Mouse (Mus musculus) neural tube, embryonic 13.5 days (tissue): ENCODE results near the gene Ckap4. TPM values are rescaled to one million over a fixed set of nuclear protein-coding genes. Genes with fewer than 3 reads are reported as not detected.
"Not testable (repeated sequence)": the region's sequence is repeated elsewhere in the genome, so short reads cannot be mapped to it uniquely, and the experiment has no call there.

Experiments used
- ATAC-seq: fragments of 200-750 bp; cut with Nextera tagmentation; 2 replicates; pipeline ENCODE4 v1.8.0; 2017; ENCODE audit warnings: low read depth, mild to moderate bottlenecking, moderate TSS enrichment, moderate library complexity
- H3K27ac ChIP-seq: fragments of 300-500 bp; sonication (generic); replicated peaks from 2 replicates; pipeline ENCODE4 v1.5.1; 2015; ENCODE audit warnings: moderate library complexity, mild to moderate bottlenecking, inconsistent platforms
- H3K27me3 ChIP-seq: fragments of 300-500 bp; sonication (generic); 2 replicates; pipeline ENCODE4 v1.6.1; 2015; ENCODE audit warnings: mild to moderate bottlenecking, inconsistent platforms
- H3K36me3 ChIP-seq: fragments of 300-500 bp; sonication (generic); 2 replicates; pipeline ENCODE4 v1.6.1; 2015; ENCODE audit warnings: mild to moderate bottlenecking, inconsistent platforms
- H3K4me1 ChIP-seq: fragments of 300-500 bp; sonication (generic); replicated peaks from 2 replicates; pipeline ENCODE4 v1.6.1; 2015; ENCODE audit warnings: inconsistent platforms
- H3K4me2 ChIP-seq: fragments of 300-500 bp; sonication (generic); 2 replicates; pipeline ENCODE4 v1.6.1; 2015; ENCODE audit warnings: inconsistent platforms, mild to moderate bottlenecking, moderate library complexity
- H3K4me3 ChIP-seq: fragments of 300-500 bp; sonication (generic); 2 replicates; pipeline ENCODE4 v1.5.1; 2015; ENCODE audit warnings: mild to moderate bottlenecking, inconsistent platforms
- H3K9ac ChIP-seq: fragments of 300-500 bp; sonication (generic); 2 replicates; pipeline ENCODE4 v1.6.1; 2015; ENCODE audit warnings: moderate library complexity, mild to moderate bottlenecking, inconsistent platforms
- H3K9me3 ChIP-seq: fragments of 300-500 bp; sonication (generic); 2 replicates; pipeline ENCODE4 v1.6.1; 2016; ENCODE audit warnings: inconsistent platforms
- WGBS: fragments of 180-500 bp; shearing (Covaris S2); methylation state at CpG from one replicate; pipeline ENCODE4 v1.1.7; 2015; 5-methylcytosine and 5-hydroxymethylcytosine counted together
- polyA plus RNA-seq: library from polyadenylated mRNA; unstranded; fragments of >200 nt; fragmentation: Nextera tagmentation; extraction: Ambion mirVana; gene quantifications from 2 replicates; pipeline ENCODE4 v1.2.1, GENCODE M21; 2015

The Ckap4 gene
- polyA plus RNA-seq, 1 experiment from 2014 or later = 64.0 TPM

DNA sequence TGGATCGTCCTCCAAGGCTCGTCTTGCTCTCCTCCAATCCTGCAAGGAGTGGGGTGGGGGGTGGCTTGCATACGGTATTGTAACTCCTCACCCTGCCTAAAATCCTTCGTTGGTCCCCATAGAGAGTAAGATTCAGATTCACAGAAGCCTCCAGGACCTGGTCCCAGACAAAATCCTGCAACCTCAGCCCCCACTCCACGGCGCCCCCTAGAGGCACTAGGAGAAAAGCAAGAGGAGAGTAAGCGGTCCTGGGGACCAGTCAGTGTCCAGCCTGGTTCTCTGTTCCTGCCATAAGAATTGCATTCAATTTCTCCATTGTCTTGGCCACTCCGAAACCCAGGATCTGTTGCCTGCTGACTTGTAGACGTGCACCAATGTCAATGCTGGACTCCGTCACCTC lies 10.2 kb downstream of the Ckap4 start:
- no peak overlapping the region for H3K27ac ChIP-seq
- ATAC-seq = no peak
- no peaks in the 10 kb centered on the region for H3K27me3 ChIP-seq
- peaks cover 5% of the 10 kb centered on the region for H3K4me1 ChIP-seq
- H3K4me3 ChIP-seq = no peak overlapping the region
- 56% methylated on average over 10 of the region's 10 CpGs for WGBS
- no peak overlapping the region for H3K9ac ChIP-seq
- H3K4me2 ChIP-seq = no peak overlapping the region
- peaks cover 40% of the 10 kb centered on the region for H3K36me3 ChIP-seq
- H3K9me3 ChIP-seq = no peaks in the 10 kb centered on the region

- ATAC-seq = peak; percentile 34; the same call in 1 of the 2 replicates
- H3K9ac ChIP-seq = no peak overlapping the region
- no peak overlapping the region for H3K4me2 ChIP-seq
- 65% methylated on average over 11 of the region's 11 CpGs for WGBS
- H3K27ac ChIP-seq = no peak overlapping the region
- H3K36me3 ChIP-seq = no peaks in the 10 kb centered on the region
- no peak overlapping the region for H3K4me3 ChIP-seq
- no peaks in the 10 kb centered on the region; the same call in 1 of the 2 replicates for H3K9me3 ChIP-seq
- H3K4me1 ChIP-seq = 0 out of 2 replicates have a peak, but pooled peaks cover 2% of the 10 kb centered on the region
- no peaks in the 10 kb centered on the region for H3K27me3 ChIP-seq
Measured at GRCm38 (mm10) chr10:84516414-84516927, 17.4 kb downstream of the Ckap4 start.

- H3K4me2 ChIP-seq, H3K4me1 ChIP-seq, H3K9me3 ChIP-seq, H3K36me3 ChIP-seq, H3K27me3 ChIP-seq, H3K27ac ChIP-seq, H3K4me3 ChIP-seq, H3K9ac ChIP-seq: not testable (repeated sequence)
- WGBS = 80% methylated on average over 1 of the region's 1 CpGs
- peak; percentile 42 for ATAC-seq
Measured at GRCm38 (mm10) chr10:84515980-84516379, 17.9 kb downstream of the Ckap4 start.

GRCm38 (mm10) chr10:84515512-84515950 lies 18.3 kb downstream of the Ckap4 start:
- Histone ChIP-seq H3K4me2 (no peak overlapping the region), H3K4me1 (0 out of 2 replicates have a peak, but pooled peaks cover 2% of the 10 kb centered on the region)
- 25% methylated on average over 3 of the region's 3 CpGs for WGBS

DNA sequence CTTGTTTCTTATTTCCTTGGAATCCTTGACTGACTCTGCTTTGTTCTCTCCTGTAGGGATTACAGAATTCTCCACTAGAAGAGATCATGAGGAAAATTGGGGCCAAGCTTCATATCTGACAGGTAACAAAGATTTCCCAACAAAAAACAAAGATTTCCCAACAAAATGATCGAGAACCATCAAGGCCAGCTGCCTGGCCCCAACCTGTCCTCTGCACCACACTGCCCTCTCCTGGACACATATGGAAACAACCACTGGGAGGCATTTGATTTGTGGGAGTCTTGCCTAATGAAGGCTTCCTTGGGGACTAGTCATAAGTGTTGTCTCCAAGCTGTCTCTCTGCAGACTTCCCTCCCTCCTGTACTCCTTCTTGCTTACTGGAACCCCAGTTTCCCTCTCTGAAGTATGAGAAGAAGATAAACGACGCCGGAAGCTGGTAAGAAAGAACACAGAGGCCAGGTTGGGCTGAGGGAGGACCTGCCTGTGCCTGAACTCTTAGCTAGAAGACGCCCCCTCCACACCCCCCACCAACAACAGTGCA lies 19.8 kb downstream of the Ckap4 start:
- H3K36me3 ChIP-seq = no peaks in the 10 kb centered on the region
- no peak overlapping the region for H3K4me3 ChIP-seq
- no peak overlapping the region for H3K4me2 ChIP-seq
- ATAC-seq = no peak
- WGBS = 53% methylated on average over 5 of the region's 5 CpGs
- H3K9me3 ChIP-seq = no peaks in the 10 kb centered on the region; the same call in 1 of the 2 replicates
- no peaks in the 10 kb centered on the region for H3K27me3 ChIP-seq
- 0 out of 2 replicates have a peak, but pooled peaks cover 2% of the 10 kb centered on the region for H3K4me1 ChIP-seq
- no peak overlapping the region for H3K27ac ChIP-seq
- H3K9ac ChIP-seq = no peak overlapping the region

More at GRCm38 (mm10) chr10:84515512-84515950, 18.3 kb downstream of the Ckap4 start:
- Histone ChIP-seq H3K9ac (no peak overlapping the region), H3K4me3 (no peak overlapping the region), H3K36me3 (no peaks in the 10 kb centered on the region), H3K27me3 (no peaks in the 10 kb centered on the region), H3K9me3 (no peaks in the 10 kb centered on the region; the same call in 1 of the 2 replicates), H3K27ac (no peak overlapping the region)
- peak; percentile 57 for ATAC-seq

DNA sequence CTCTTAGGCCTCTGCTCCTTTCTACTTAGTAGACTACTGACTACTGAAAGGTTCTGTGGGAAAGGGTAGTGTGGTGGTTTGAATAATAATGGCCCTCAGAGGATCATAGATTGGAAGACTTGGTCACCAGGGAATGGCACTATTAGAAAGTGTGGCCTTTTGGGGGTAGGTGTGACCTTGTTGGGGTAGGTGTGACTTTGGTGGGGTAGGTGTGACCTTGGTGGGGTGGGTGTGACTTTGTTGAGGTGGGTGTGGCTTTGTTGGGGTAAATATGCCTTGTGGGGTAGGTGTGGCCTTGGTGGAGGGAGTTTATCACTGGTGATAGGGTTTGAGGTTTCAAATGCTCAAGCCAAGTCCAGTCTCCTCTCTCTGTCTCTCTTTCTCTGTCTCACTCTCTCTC lies 21.1 kb downstream of the Ckap4 start:
- H3K9ac ChIP-seq = no peak overlapping the region
- H3K27me3 ChIP-seq = no peaks in the 10 kb centered on the region
- no peak for ATAC-seq
- no peak overlapping the region for H3K4me2 ChIP-seq
- H3K27ac ChIP-seq = no peak overlapping the region
- no peaks in the 10 kb centered on the region for H3K36me3 ChIP-seq
- no peaks in the 10 kb centered on the region; the same call in 1 of the 2 replicates for H3K9me3 ChIP-seq
- no peak overlapping the region for H3K4me3 ChIP-seq
- H3K4me1 ChIP-seq = 0 out of 2 replicates have a peak, but pooled peaks cover 2% of the 10 kb centered on the region

DNA sequence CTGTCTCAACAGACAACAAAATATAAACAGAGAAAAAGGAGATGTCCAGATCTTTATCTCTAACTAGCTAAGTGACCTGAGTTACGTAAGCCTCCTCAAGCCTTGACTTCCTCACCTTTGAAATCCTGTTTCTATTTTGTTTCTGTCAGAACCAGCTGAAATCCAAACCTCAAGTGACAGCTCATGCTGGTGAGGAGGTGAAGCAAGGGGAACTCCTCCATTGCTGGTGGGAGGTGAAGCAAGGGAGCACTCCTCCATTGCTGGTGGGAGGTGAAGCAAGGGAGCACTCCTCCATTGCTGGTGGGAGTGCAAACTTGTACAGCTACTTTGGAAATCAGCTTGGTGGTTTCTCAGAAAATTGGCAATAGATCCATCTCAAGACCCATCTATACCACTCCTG lies 25.3 kb downstream of the Ckap4 start:
- WGBS = 95% methylated on average over 1 of the region's 1 CpGs
- Histone ChIP-seq H3K4me3 (no peak overlapping the region), H3K36me3 (no peaks in the 10 kb centered on the region), H3K9me3 (no peaks in the 10 kb centered on the region; the same call in 1 of the 2 replicates), H3K27me3 (no peaks in the 10 kb centered on the region), H3K4me2 (no peak overlapping the region), H3K9ac (no peak overlapping the region), H3K4me1 (no peaks in the 10 kb centered on the region), H3K27ac (no peak overlapping the region)
- no peak for ATAC-seq

GRCm38 (mm10) chr10:84498867-84499266 lies 35.0 kb downstream of the Ckap4 start:
- 27% methylated on average over 2 of the region's 2 CpGs for WGBS
- Histone ChIP-seq H3K4me2 (no peak overlapping the region), H3K9me3 (no peaks in the 10 kb centered on the region), H3K9ac (no peak overlapping the region), H3K4me1 (no peaks in the 10 kb centered on the region), H3K27me3 (no peaks in the 10 kb centered on the region), H3K36me3 (no peaks in the 10 kb centered on the region), H3K27ac (no peak overlapping the region), H3K4me3 (no peak overlapping the region)
- no peak for ATAC-seq

DNA sequence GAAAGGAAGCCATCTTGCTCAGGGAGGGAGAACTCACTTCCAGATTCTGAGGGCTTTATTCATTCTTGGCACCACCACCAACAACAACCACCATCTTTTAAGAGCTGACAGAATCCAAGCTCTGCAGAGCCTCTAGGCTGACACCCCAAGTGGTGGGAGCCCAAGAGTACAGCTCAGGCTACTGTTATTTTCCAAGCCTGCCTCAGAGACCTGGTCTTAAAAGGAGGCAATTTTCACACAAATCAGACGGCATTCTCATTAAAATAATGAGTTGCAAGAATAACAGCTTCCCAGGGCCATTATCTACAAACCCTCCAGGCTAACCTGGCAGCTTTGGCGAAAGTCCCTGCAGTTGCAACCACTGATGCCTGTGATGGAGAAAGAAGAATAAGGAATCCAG lies 37.1 kb downstream of the Ckap4 start:
- H3K36me3 ChIP-seq = no peaks in the 10 kb centered on the region
- no peak overlapping the region for H3K9ac ChIP-seq
- H3K27me3 ChIP-seq = no peaks in the 10 kb centered on the region
- no peaks in the 10 kb centered on the region for H3K9me3 ChIP-seq
- H3K27ac ChIP-seq = no peak overlapping the region
- H3K4me3 ChIP-seq = no peak overlapping the region
- H3K4me1 ChIP-seq = no peaks in the 10 kb centered on the region
- H3K4me2 ChIP-seq = no peak overlapping the region
- no peak for ATAC-seq
- WGBS = 37% methylated on average over 2 of the region's 2 CpGs

- Histone ChIP-seq H3K4me1 (no peaks in the 10 kb centered on the region), H3K4me3 (no peak overlapping the region)
- 87% methylated on average over 7 of the region's 7 CpGs for WGBS
Measured at GRCm38 (mm10) chr10:84494432-84494831, 39.4 kb downstream of the Ckap4 start.

GRCm38 (mm10) chr10:84490115-84490514 lies 43.7 kb downstream of the Ckap4 start:
- no peak for ATAC-seq
- H3K9me3 ChIP-seq = no peaks in the 10 kb centered on the region
- no peak overlapping the region for H3K9ac ChIP-seq
- WGBS = 91% methylated on average over 5 of the region's 5 CpGs
- H3K27ac ChIP-seq = no peak overlapping the region
- H3K36me3 ChIP-seq = no peaks in the 10 kb centered on the region
- no peaks in the 10 kb centered on the region for H3K4me1 ChIP-seq
- H3K4me3 ChIP-seq = no peak overlapping the region
- no peaks in the 10 kb centered on the region for H3K27me3 ChIP-seq
- no peak overlapping the region for H3K4me2 ChIP-seq

More at GRCm38 (mm10) chr10:84494432-84494831, 39.4 kb downstream of the Ckap4 start:
- no peaks in the 10 kb centered on the region for H3K9me3 ChIP-seq
- no peak overlapping the region for H3K4me2 ChIP-seq
- H3K36me3 ChIP-seq = no peaks in the 10 kb centered on the region
- H3K27me3 ChIP-seq = no peaks in the 10 kb centered on the region
- H3K27ac ChIP-seq = no peak overlapping the region
- ATAC-seq = no peak
- no peak overlapping the region for H3K9ac ChIP-seq

DNA sequence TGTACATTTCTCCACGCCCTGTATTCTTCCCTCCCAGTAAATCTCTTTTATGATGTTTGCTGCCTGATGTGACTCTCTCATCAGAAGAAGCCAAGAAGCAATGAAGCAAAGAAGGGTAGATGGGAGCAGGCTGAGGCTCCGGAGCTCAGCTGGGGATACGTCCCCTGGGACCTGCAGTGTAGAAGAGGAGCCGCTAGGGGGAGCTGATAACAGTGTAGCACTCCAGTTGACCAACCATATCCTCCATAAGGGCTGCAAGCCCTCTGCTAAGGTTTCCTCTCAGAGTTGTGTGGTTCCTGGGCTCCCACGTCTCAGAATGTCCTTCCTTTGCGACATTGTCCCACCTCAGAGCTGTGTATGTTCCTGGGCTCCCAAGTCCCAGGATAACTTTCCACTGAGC lies 45.5 kb downstream of the Ckap4 start:
- no peaks in the 10 kb centered on the region for H3K9me3 ChIP-seq
- ATAC-seq = no peak
- H3K9ac ChIP-seq = no peak overlapping the region
- H3K4me2 ChIP-seq = no peak overlapping the region
- no peak overlapping the region for H3K27ac ChIP-seq
- 42% methylated on average over 6 of the region's 6 CpGs for WGBS
- H3K27me3 ChIP-seq = no peaks in the 10 kb centered on the region
- H3K36me3 ChIP-seq = no peaks in the 10 kb centered on the region
- no peaks in the 10 kb centered on the region for H3K4me1 ChIP-seq
- no peak overlapping the region for H3K4me3 ChIP-seq

GRCm38 (mm10) chr10:84484661-84485060 lies 49.2 kb downstream of the Ckap4 start:
- Histone ChIP-seq H3K9ac (no peak overlapping the region), H3K27me3 (no peaks in the 10 kb centered on the region), H3K9me3 (no peaks in the 10 kb centered on the region), H3K4me1 (peaks cover 15% of the 10 kb centered on the region), H3K4me2 (no peak overlapping the region), H3K36me3 (no peaks in the 10 kb centered on the region), H3K27ac (no peak overlapping the region), H3K4me3 (no peak overlapping the region)
- 50% methylated on average over 1 of the region's 1 CpGs for WGBS
- ATAC-seq = no peak
